Mouse (Mus musculus) heart, embryonic 14.5 days (tissue): ENCODE measurements around the gene Tmem41a. TPM values are rescaled to one million over a fixed set of nuclear protein-coding genes. Genes with fewer than 3 reads are reported as not detected.
"Not testable (repeated sequence)": the region's sequence is repeated elsewhere in the genome, so short reads cannot be mapped to it uniquely, and the experiment has no call there.

Experiments
- ATAC-seq: fragments of 200-750 bp; cut with Nextera tagmentation; 2 replicates; pipeline ENCODE4 v1.8.0; 2017; ENCODE audit warnings: low read depth, moderate TSS enrichment; ENCODE audit not compliant: insufficient number of reproducible peaks, insufficient read depth, low FRiP score
- H3K27ac ChIP-seq, 2 experiments: fragments of 200-500 bp in 1 of 2; fragments of 300-500 bp in 1 of 2; sonication (generic) in 1 of 2; replicated peaks in 1 of 2; 2 replicates each; pipeline ENCODE4 v1.5.1; 2012 to 2014; ENCODE audit warnings: low read depth in 2 of 2, low read length in 2 of 2, control low read depth in 1 of 2, mild to moderate bottlenecking in 1 of 2, mixed read lengths in 1 of 2; ENCODE audit not compliant: control insufficient read depth in 1 of 2, insufficient read depth in 1 of 2
- H3K27me3 ChIP-seq: fragments of 300-500 bp; sonication (generic); 2 replicates; pipeline ENCODE4 v1.6.1; 2014; ENCODE audit warnings: mild to moderate bottlenecking, low read length, control low read depth; ENCODE audit not compliant: control insufficient read depth, insufficient read depth
- H3K36me3 ChIP-seq: fragments of 300-500 bp; sonication (generic); 2 replicates; pipeline ENCODE4 v1.6.1; 2014; ENCODE audit warnings: mild to moderate bottlenecking, control low read depth, low read length, mixed read lengths; ENCODE audit not compliant: control insufficient read depth, insufficient read depth
- H3K4me1 ChIP-seq, 2 experiments: fragments of 200-500 bp in 1 of 2; fragments of 300-500 bp in 1 of 2; sonication (generic) in 1 of 2; 2 replicates each; pipeline ENCODE4 v1.6.1; 2012 to 2014; ENCODE audit warnings: low read length in 2 of 2, control low read depth in 1 of 2, mixed read lengths in 1 of 2; ENCODE audit not compliant: control insufficient read depth in 2 of 2, insufficient read depth in 2 of 2
- H3K4me2 ChIP-seq: fragments of 300-500 bp; sonication (generic); 2 replicates; pipeline ENCODE4 v1.6.1; 2014; ENCODE audit warnings: mild to moderate bottlenecking, low read length
- H3K4me3 ChIP-seq, 2 experiments: fragments of 200-500 bp in 1 of 2; fragments of 300-500 bp in 1 of 2; sonication (generic) in 1 of 2; 2 replicates each; pipeline ENCODE4 v1.5.1; 2012 to 2014; ENCODE audit warnings: low read length in 2 of 2, mild to moderate bottlenecking in 2 of 2, control low read depth in 1 of 2, low read depth in 1 of 2, moderate library complexity in 1 of 2; ENCODE audit not compliant: control insufficient read depth in 1 of 2, insufficient read depth in 1 of 2
- H3K9ac ChIP-seq: fragments of 300-500 bp; sonication (generic); 2 replicates; pipeline ENCODE4 v1.6.1; 2014; ENCODE audit warnings: mild to moderate bottlenecking, low read length
- H3K9me3 ChIP-seq: fragments of 300-500 bp; sonication (generic); 2 replicates; pipeline ENCODE4 v1.6.1; 2016; ENCODE audit warnings: low read length, control low read depth; ENCODE audit not compliant: control insufficient read depth
- WGBS: fragments of 180-500 bp; shearing (Covaris S2); extraction: QIAGEN DNeasy Blood & Tissue Kit; methylation state at CpG from one replicate; pipeline ENCODE4 v1.1.7; 2014; 5-methylcytosine and 5-hydroxymethylcytosine counted together
- polyA plus RNA-seq: library from polyadenylated mRNA; unstranded; fragments of >200 nt; fragmentation: Nextera tagmentation; extraction: Ambion mirVana; gene quantifications from 2 replicates; pipeline ENCODE4 v1.2.1, GENCODE M21; 2014

Gene Tmem41a
- polyA plus RNA-seq = 52.2 and 52.6 TPM in 2 replicates

DNA sequence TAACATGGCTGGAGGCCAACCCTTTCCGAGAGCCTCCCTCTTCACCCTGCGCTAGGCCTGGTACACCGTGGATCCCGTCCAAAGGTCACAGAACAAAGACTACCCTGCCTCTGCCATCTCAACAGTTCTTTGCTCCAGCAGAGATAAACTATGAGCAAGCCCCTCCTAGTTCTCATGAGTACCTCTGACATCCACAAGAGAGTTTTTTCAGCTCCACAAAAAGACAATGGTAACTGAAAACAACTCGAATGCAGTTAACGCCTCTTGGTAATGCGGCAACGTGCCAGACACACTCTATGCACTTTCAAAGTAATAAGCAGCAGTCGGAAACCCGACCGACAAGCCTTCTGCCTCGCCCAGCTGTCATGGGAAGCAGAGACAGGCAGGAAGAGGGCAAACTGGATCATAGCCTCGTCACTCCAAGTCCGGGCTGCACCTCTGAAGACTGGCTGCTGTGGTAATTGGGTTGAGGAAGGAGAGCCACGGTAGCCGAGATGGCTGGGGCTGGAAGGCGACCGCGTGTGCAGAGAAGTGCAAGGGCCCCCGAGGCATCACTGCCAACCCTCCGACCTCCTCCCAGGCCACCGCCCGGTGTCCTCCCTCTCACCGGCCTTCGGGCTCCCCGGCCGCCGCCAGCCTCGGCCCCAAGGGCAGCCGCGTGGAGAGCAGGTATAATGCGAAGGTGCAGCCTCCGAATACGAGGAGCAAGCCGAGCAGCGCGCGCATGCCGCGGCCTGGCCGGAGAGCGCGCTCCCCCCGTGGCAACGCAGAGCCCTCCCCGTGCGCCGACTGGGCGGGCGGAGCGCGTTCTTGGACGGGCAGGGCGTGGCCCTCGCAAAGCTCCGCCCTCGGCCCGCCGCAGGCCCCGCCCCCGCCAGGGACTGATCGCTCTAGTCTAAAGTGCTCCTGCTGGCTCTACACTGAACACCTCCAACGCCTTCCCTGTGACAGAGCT lies at the start of gene Tmem41a:
Gene Tmem41a (minus strand): TSS at position 792 of the 955 bp plus-strand sequence.
- WGBS = under 1% methylated on average over 63 of the region's 63 CpGs
- Histone ChIP-seq H3K4me1 (peaks cover 7 to 10% of the 10 kb centered on the region in 2 experiments; a peak in 3 of 4 replicates), H3K4me2 (peak within 1 kb of the TSS; percentile 80), H3K4me3 (peak within 1 kb of the TSS; percentile 59 to 60), H3K9me3 (no peaks in the 10 kb centered on the region), H3K27me3 (no peaks in the 10 kb centered on the region), H3K27ac (peak within 1 kb of the TSS; percentile 79 to 86), H3K36me3 (peaks cover 5% of the 10 kb centered on the region; the same call in 1 of the 2 replicates), H3K9ac (peak within 1 kb of the TSS; percentile 81)
- ATAC-seq = peak; percentile 95

- no peaks in the 10 kb centered on the region for H3K9me3 ChIP-seq
- H3K4me2 ChIP-seq = no peak overlapping the region
- no peak overlapping the region for H3K4me3 ChIP-seq
- ATAC-seq = no peak
- peaks cover 0 to 3% of the 10 kb centered on the region in 2 experiments; a peak in 2 of 4 replicates for H3K4me1 ChIP-seq
- H3K9ac ChIP-seq = no peak overlapping the region
- no peak overlapping the region for H3K27ac ChIP-seq
- H3K27me3 ChIP-seq = no peaks in the 10 kb centered on the region
- no peaks in the 10 kb centered on the region for H3K36me3 ChIP-seq
- WGBS = 44% methylated on average over 4 of the region's 4 CpGs
These were observed 49.0 kb upstream of the Tmem41a start for GRCm38 (mm10) chr16:21996402-21996801.

DNA sequence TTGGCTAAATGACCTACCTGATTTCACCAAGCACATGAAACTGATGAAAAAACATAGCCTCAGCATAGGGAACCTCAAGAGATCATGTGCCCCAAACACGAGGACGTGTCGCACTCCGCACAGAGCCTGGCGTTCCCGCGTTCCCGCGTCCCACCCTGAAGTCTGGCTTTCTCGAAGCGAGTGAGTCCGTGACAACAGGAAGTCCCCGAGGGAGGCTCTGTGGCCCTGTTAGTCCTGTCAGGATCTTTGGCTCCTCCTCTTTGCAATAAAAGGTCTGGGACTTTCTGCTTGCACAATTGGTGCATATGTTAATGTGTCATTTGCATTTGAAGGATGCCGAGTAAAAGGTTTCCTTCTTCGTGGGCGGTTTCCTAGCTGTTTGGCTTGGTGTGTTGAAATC lies 48.0 kb upstream of the Tmem41a start, which contains the start of gene Liph:
Gene Liph (minus strand): TSS at position 360 of the 400 bp plus-strand sequence.
- Histone ChIP-seq H3K27ac (no peak within 1 kb of the TSS), H3K4me2 (peak within 1 kb of the TSS; percentile 61), H3K36me3 (no peaks in the 10 kb centered on the region), H3K4me1 (peaks cover 0 to 3% of the 10 kb centered on the region in 2 experiments; a peak in 2 of 4 replicates), H3K27me3 (no peaks in the 10 kb centered on the region), H3K4me3 (peak within 1 kb of the TSS; percentile 14 to 30), H3K9ac (peak within 1 kb of the TSS; percentile 48; the same call in 1 of the 2 replicates), H3K9me3 (no peaks in the 10 kb centered on the region)
- no peak for ATAC-seq
- 20% methylated on average over 16 of the region's 16 CpGs for WGBS

- H3K36me3 ChIP-seq = no peaks in the 10 kb centered on the region
- H3K27ac ChIP-seq = no peak overlapping the region
- no peaks in the 10 kb centered on the region for H3K27me3 ChIP-seq
- ATAC-seq = no peak
- H3K4me1 ChIP-seq = peaks cover 0 to 3% of the 10 kb centered on the region in 2 experiments; a peak in 2 of 4 replicates
- H3K9me3 ChIP-seq = no peaks in the 10 kb centered on the region
- H3K4me3 ChIP-seq = no peak overlapping the region
- no peak overlapping the region for H3K4me2 ChIP-seq
- WGBS = 89% methylated on average over 2 of the region's 2 CpGs
- H3K9ac ChIP-seq = no peak overlapping the region
These were observed 44.4 kb upstream of the Tmem41a start for GRCm38 (mm10) chr16:21991774-21992173.

- not testable (repeated sequence) for H3K4me3 ChIP-seq, H3K27ac ChIP-seq, H3K4me2 ChIP-seq, H3K4me1 ChIP-seq, ATAC-seq, H3K36me3 ChIP-seq, H3K27me3 ChIP-seq, H3K9ac ChIP-seq, H3K9me3 ChIP-seq
These were observed 43.5 kb upstream of the Tmem41a start for GRCm38 (mm10) chr16:21990893-21991292.

- no peaks in the 10 kb centered on the region for H3K4me1 ChIP-seq
- H3K4me2 ChIP-seq = no peak overlapping the region
- no peaks in the 10 kb centered on the region for H3K9me3 ChIP-seq
- no peak overlapping the region for H3K4me3 ChIP-seq
- no peak overlapping the region for H3K9ac ChIP-seq
- H3K36me3 ChIP-seq = no peaks in the 10 kb centered on the region
- no peak overlapping the region for H3K27ac ChIP-seq
- WGBS = 44% methylated on average over 5 of the region's 5 CpGs
- no peak for ATAC-seq
- H3K27me3 ChIP-seq = no peaks in the 10 kb centered on the region
These were observed 40.6 kb upstream of the Tmem41a start for GRCm38 (mm10) chr16:21987956-21988355.

- WGBS = 51% methylated on average over 3 of the region's 3 CpGs
- Histone ChIP-seq H3K9me3 (no peaks in the 10 kb centered on the region), H3K4me1 (no peaks in the 10 kb centered on the region), H3K36me3 (no peaks in the 10 kb centered on the region), H3K4me3 (no peak overlapping the region), H3K9ac (no peak overlapping the region), H3K4me2 (no peak overlapping the region), H3K27me3 (no peaks in the 10 kb centered on the region), H3K27ac (no peak overlapping the region)
- ATAC-seq = no peak
These were observed 38.8 kb upstream of the Tmem41a start for GRCm38 (mm10) chr16:21986191-21986590.
